Mouse (Mus musculus) brain, embryonic 14.5 days (tissue): Measurements from ENCODE around the gene Flnc.

Experiments used
- CTCF ChIP-seq: fragments of 200-500 bp; IDR thresholded peaks from 2 replicates; pipeline ENCODE4 v1.5.1; 2012; ENCODE audit warnings: inconsistent platforms, mild to moderate bottlenecking, moderate library complexity, borderline replicate concordance; ENCODE audit not compliant: insufficient read depth, insufficient read length; ENCODE audit errors: extremely low read depth
- POLR2A ChIP-seq: fragments of 200-500 bp; IDR thresholded peaks from 2 replicates; pipeline ENCODE4 v1.6.1; 2012; ENCODE audit warnings: mild to moderate bottlenecking, inconsistent platforms, borderline replicate concordance; ENCODE audit not compliant: poor library complexity, insufficient read depth, insufficient read length, severe bottlenecking; ENCODE audit errors: extremely low read depth

DNA sequence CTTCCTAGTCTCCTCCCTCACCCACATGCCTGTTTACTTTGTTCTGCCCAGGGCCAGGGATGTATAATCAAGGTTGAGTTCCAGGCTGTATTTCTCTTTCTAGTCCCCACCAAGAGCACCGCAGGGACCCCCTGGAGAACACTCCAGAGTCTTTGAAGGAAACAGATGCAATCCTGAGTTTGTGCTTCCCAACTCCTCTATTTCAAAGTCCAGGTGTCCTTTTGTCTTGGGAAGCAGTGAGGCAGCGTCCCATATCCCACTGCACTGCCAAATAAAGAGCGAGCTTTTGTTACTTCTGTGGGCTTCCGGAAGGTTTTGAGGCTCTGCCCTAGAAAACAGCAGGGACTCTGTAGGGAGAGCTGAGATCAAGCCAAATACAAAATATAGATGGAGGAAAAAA lies 33.2 kb upstream of the Flnc start:
- TF ChIP-seq POLR2A (no peak), CTCF (no peak)
